Mouse (Mus musculus) myocyte (in vitro differentiated cells): ENCODE results near the gene Caln1.

Experiments used
- E2F4 ChIP-seq: IDR thresholded peaks from one replicate; pipeline ENCODE4 v1.6.1; 2011; ENCODE audit warnings: mild to moderate bottlenecking, control low read depth, moderate library complexity; ENCODE audit not compliant: insufficient read depth
- MAX ChIP-seq: IDR thresholded peaks from one replicate; pipeline ENCODE4 v1.6.1; 2011; ENCODE audit warnings: low read depth, mild to moderate bottlenecking, control low read depth
- MYOD1 ChIP-seq, 3 experiments: IDR thresholded peaks; one replicate each; pipeline ENCODE4 v1.6.1; 2011; ENCODE audit warnings: control low read depth in 2 of 3, low read depth in 2 of 3, mild to moderate bottlenecking in 2 of 3, moderate library complexity in 1 of 3; ENCODE audit not compliant: insufficient read length in 2 of 3, control insufficient read depth in 1 of 3
- MYOG ChIP-seq, 3 experiments: IDR thresholded peaks; one replicate each; pipeline ENCODE4 v1.6.1; 2011; ENCODE audit warnings: control low read depth in 2 of 3, low read depth in 2 of 3, mild to moderate bottlenecking in 2 of 3; ENCODE audit not compliant: insufficient read length in 2 of 3, control insufficient read depth in 1 of 3, insufficient read depth in 1 of 3
- POLR2A ChIP-seq: IDR thresholded peaks from one replicate; pipeline ENCODE4 v1.6.1; 2011; ENCODE audit warnings: low read depth, mild to moderate bottlenecking, control low read depth, moderate library complexity; ENCODE audit not compliant: insufficient read length
- POLR2AphosphoS2 ChIP-seq: IDR thresholded peaks from one replicate; pipeline ENCODE4 v1.6.1; 2011; ENCODE audit warnings: low read depth, control low read depth; ENCODE audit not compliant: insufficient read length
- REST ChIP-seq: IDR thresholded peaks from one replicate; pipeline ENCODE4 v1.6.1; 2011; ENCODE audit warnings: mild to moderate bottlenecking, control low read depth, moderate library complexity; ENCODE audit not compliant: insufficient read depth, insufficient read length
- SRF ChIP-seq: IDR thresholded peaks from one replicate; pipeline ENCODE4 v1.6.1; 2011; ENCODE audit warnings: low read depth; ENCODE audit not compliant: control insufficient read depth, insufficient read length
- TCF12 ChIP-seq: IDR thresholded peaks from one replicate; pipeline ENCODE4 v1.6.1; 2011; ENCODE audit warnings: mild to moderate bottlenecking, control low read depth; ENCODE audit not compliant: poor library complexity, insufficient read depth, severe bottlenecking
- TCF3 ChIP-seq: IDR thresholded peaks from one replicate; pipeline ENCODE4 v1.6.1; 2011; ENCODE audit warnings: low read depth, control low read depth; ENCODE audit not compliant: insufficient read length
- USF1 ChIP-seq: IDR thresholded peaks from one replicate; pipeline ENCODE4 v1.6.1; 2011; ENCODE audit warnings: low read depth, mild to moderate bottlenecking, control low read depth, moderate library complexity

GRCm38 (mm10) chr5:130666091-130666490 lies 296.8 kb downstream of the Caln1 start:
- TF ChIP-seq MAX (no peak), POLR2A (no peak), USF1 (no peak), POLR2AphosphoS2 (no peak), REST (no peak), MYOD1 (IDR thresholded peaks at IDR 0.05; ENCODE audit: control insufficient read depth in 1 of 3, insufficient read length in 2 of 3, low read depth in 2 of 3) (no peak), MYOG (IDR thresholded peaks at IDR 0.05; ENCODE audit: control insufficient read depth in 1 of 3, insufficient read depth in 1 of 3, insufficient read length in 2 of 3, low read depth in 2 of 3) (no peak), TCF3 (no peak), E2F4 (no peak), TCF12 (no peak), SRF (no peak)
